Mouse (Mus musculus) CH12.LX (cell line): ENCODE results near the gene Spock3. TPM values are rescaled to one million over a fixed set of nuclear protein-coding genes. Genes with fewer than 3 reads are reported as not detected.

Experiments
- DNase-seq: peaks from one replicate; pipeline ENCODE4 v3.0.0-alpha.2; 2013; ENCODE audit errors: extremely low read depth
- H3K27ac ChIP-seq: 2 replicates; pipeline ENCODE4 v1.5.1; 2012; ENCODE audit warnings: low read depth, mild to moderate bottlenecking, control low read depth, moderate library complexity; ENCODE audit not compliant: insufficient read depth
- H3K27me3 ChIP-seq: replicated peaks from 2 replicates; pipeline ENCODE3; 2012; ENCODE audit warnings: inconsistent platforms
- H3K36me3 ChIP-seq, 2 experiments: replicated peaks in 1 of 2; 2 replicates each; pipeline versions ENCODE3 to v1.6.1; 2012; ENCODE audit warnings: inconsistent platforms in 1 of 2, low read length in 1 of 2, mild to moderate bottlenecking in 1 of 2, mixed read lengths in 1 of 2, moderate library complexity in 1 of 2; ENCODE audit not compliant: control insufficient read depth in 1 of 2, insufficient read depth in 1 of 2
- H3K4me1 ChIP-seq, 2 experiments: 2 replicates each; pipeline ENCODE4 v1.6.1; 2012; ENCODE audit warnings: inconsistent platforms in 1 of 2, moderate library complexity in 1 of 2; ENCODE audit not compliant: insufficient read depth in 2 of 2, control insufficient read depth in 1 of 2
- H3K4me2 ChIP-seq: 2 replicates; pipeline ENCODE4 v1.6.1; 2012; ENCODE audit warnings: low read depth, mild to moderate bottlenecking, control low read depth; ENCODE audit not compliant: poor library complexity, insufficient read depth, severe bottlenecking
- H3K4me3 ChIP-seq, 3 experiments: fragments of 150-350 bp in 1 of 3; sonication (generic) in 1 of 3; replicated peaks in 1 of 3; 2 replicates each; pipeline versions ENCODE3 to v1.5.1; 2011 to 2012; ENCODE audit warnings: low read depth in 2 of 3, low read length in 2 of 3, mild to moderate bottlenecking in 2 of 3, moderate library complexity in 2 of 3, control low read depth in 1 of 3, improper control_type of control experiment in 1 of 3, inconsistent platforms in 1 of 3, mixed read lengths in 1 of 3; ENCODE audit not compliant: poor library complexity in 1 of 3
- H3K79me2 ChIP-seq: replicated peaks from 2 replicates; pipeline ENCODE4 v1.6.1; 2012; ENCODE audit warnings: mild to moderate bottlenecking, moderate library complexity; ENCODE audit not compliant: control insufficient read depth, poor library complexity, insufficient read depth, severe bottlenecking; ENCODE audit errors: extremely low read depth
- H3K9ac ChIP-seq: 2 replicates; pipeline ENCODE4 v1.6.1; 2012; ENCODE audit warnings: low read depth, mild to moderate bottlenecking, control low read depth, moderate library complexity; ENCODE audit not compliant: insufficient read depth
- H3K9me3 ChIP-seq: replicated peaks from 2 replicates; pipeline ENCODE3; 2012; ENCODE audit warnings: low read length, inconsistent platforms, mixed read lengths
- BHLHE40 ChIP-seq: IDR thresholded peaks from 2 replicates; pipeline ENCODE4 v1.6.1; 2011; ENCODE audit warnings: mild to moderate bottlenecking, low read depth, low read length, improper control_type of control experiment
- CHD2 ChIP-seq: IDR thresholded peaks from 2 replicates; pipeline ENCODE4 v1.6.1; 2011; ENCODE audit warnings: low read length, improper control_type of control experiment
- CTCF ChIP-seq, 2 experiments: IDR thresholded peaks in 1 of 2; conservative IDR thresholded peaks in 1 of 2; 2 replicates each; pipeline ENCODE4 v1.5.1; 2011 to 2012; ENCODE audit warnings: low read depth in 2 of 2, low read length in 2 of 2, improper control_type of control experiment in 1 of 2, inconsistent platforms in 1 of 2, mild to moderate bottlenecking in 1 of 2, moderate library complexity in 1 of 2
- ETS1 ChIP-seq: conservative IDR thresholded peaks from 2 replicates; pipeline ENCODE4 v1.6.1; 2012; ENCODE audit warnings: low read depth, mild to moderate bottlenecking, inconsistent platforms, low read length, improper control_type of control experiment, moderate library complexity
- HCFC1 ChIP-seq: IDR thresholded peaks from 2 replicates; pipeline ENCODE4 v1.6.1; 2012; ENCODE audit warnings: low read depth, mild to moderate bottlenecking, inconsistent platforms, low read length, improper control_type of control experiment
- IRF4 ChIP-seq: IDR thresholded peaks from 2 replicates; pipeline ENCODE4 v1.6.1; 2014; ENCODE audit warnings: low read depth, mild to moderate bottlenecking, inconsistent platforms, low read length, improper control_type of control experiment
- JUN ChIP-seq: IDR thresholded peaks from 2 replicates; pipeline ENCODE4 v1.6.1; 2011; ENCODE audit warnings: low read depth, mild to moderate bottlenecking, low read length, improper control_type of control experiment, moderate library complexity; ENCODE audit not compliant: insufficient read depth
- JUND ChIP-seq: conservative IDR thresholded peaks from 2 replicates; pipeline ENCODE4 v1.6.1; 2011; ENCODE audit warnings: low read depth, low read length, improper control_type of control experiment
- MXI1 ChIP-seq: IDR thresholded peaks from 2 replicates; pipeline ENCODE4 v1.6.1; 2011; ENCODE audit warnings: mild to moderate bottlenecking, low read depth, low read length, improper control_type of control experiment
- MYC ChIP-seq: IDR thresholded peaks from 2 replicates; pipeline ENCODE4 v1.6.1; 2011; ENCODE audit warnings: low read depth, mild to moderate bottlenecking, improper control_type of control experiment, low read length
- NELFE ChIP-seq: IDR thresholded peaks from 2 replicates; pipeline ENCODE4 v1.6.1; 2011; ENCODE audit warnings: low read depth, low read length, improper control_type of control experiment
- POLR2A ChIP-seq: IDR thresholded peaks from 2 replicates; pipeline ENCODE4 v1.6.1; 2011; ENCODE audit warnings: low read depth, mild to moderate bottlenecking, improper control_type of control experiment, low read length
- SIN3A ChIP-seq: IDR thresholded peaks from 2 replicates; pipeline ENCODE4 v1.6.1; 2012; ENCODE audit warnings: low read length, improper control_type of control experiment, inconsistent platforms
- TBP ChIP-seq: conservative IDR thresholded peaks from 2 replicates; pipeline ENCODE4 v1.6.1; 2011; ENCODE audit warnings: low read depth, low read length, improper control_type of control experiment
- TCF12 ChIP-seq: IDR thresholded peaks from 2 replicates; pipeline ENCODE4 v1.6.1; 2014; ENCODE audit warnings: low read depth, mild to moderate bottlenecking, inconsistent platforms, low read length, improper control_type of control experiment
- USF1 ChIP-seq: IDR thresholded peaks from 2 replicates; pipeline ENCODE4 v1.6.1; 2014; ENCODE audit warnings: low read depth, mild to moderate bottlenecking, inconsistent platforms, low read length, improper control_type of control experiment
- ZC3H11A ChIP-seq: IDR thresholded peaks from 2 replicates; pipeline ENCODE4 v1.6.1; 2012; ENCODE audit warnings: low read depth, mild to moderate bottlenecking, inconsistent platforms, low read length, improper control_type of control experiment
- ZMIZ1 ChIP-seq: IDR thresholded peaks from 2 replicates; pipeline ENCODE4 v1.6.1; 2012; ENCODE audit warnings: low read depth, mild to moderate bottlenecking, inconsistent platforms, low read length, improper control_type of control experiment
- dilution Hi-C: fragments of 300-500 bp; cut with MboI; formaldehyde crosslinking; loops from 2 replicates; pipeline ENCODE4 v1.14.3; 2020; ENCODE audit warnings: low sequenced_read_pairs; ENCODE audit not compliant: extremely low pct_unique_long_range_greater_than_20kb, extremely low pct_ligation_motif_present
- in situ Hi-C: fragments of 300-500 bp; cut with MboI; formaldehyde crosslinking; loops from 3 replicates; pipeline ENCODE4 v1.14.3; 2019; ENCODE audit warnings: low sequenced_read_pairs, low pct_ligation_motif_present, low pct_unique_long_range_greater_than_20kb, mixed read lengths
- polyA plus RNA-seq: library from polyadenylated mRNA; unstranded; fragments of >175 nt; gene quantifications from 2 replicates; pipeline ENCODE4 v1.2.1, GENCODE M21; 2012; ENCODE audit warnings: low read depth; ENCODE audit not compliant: insufficient read length
- total RNA-seq, 2 experiments: library from RNA; depleted of rRNA; stranded (reverse); fragments of 300-350 nt in 1 of 2; fragments of >200 nt in 1 of 2; gene quantifications; 2 replicates each; pipeline ENCODE4 v1.2.3; 2012 to 2014

Gene Spock3
- total and polyA plus RNA-seq, 3 experiments: not detected

DNA sequence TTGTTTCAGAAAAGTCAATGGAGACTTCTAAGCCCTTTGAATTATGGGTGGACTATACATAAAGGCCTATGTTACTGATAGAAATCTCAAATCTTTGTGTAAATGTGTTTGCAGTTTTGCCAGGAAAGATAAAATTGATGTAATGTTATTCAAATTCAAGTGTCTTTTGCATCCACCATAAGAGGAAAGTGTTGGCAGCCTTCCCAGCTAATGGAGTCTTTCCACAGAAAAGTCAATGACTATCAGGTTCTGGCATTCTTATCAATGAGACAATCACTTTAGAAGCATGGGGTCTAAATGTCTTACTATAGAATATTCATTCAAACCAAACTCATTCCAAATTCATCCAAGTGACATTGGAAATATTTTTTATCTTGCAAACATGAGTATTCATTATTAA lies 214.5 kb downstream of the Spock3 start:
- no peaks in the 10 kb centered on the region for H3K27me3 ChIP-seq
- no peaks in the 10 kb centered on the region for H3K4me1 ChIP-seq
- H3K36me3 ChIP-seq: no peaks in the 10 kb centered on the region
- no peak overlapping the region for H3K4me3 ChIP-seq
- in situ Hi-C loops: no loop called here
- TF ChIP-seq BHLHE40: no peak
- TF ChIP-seq MYC: no peak
- no peak for TF ChIP-seq ZMIZ1
- no peak for TF ChIP-seq SIN3A
- no peak for TF ChIP-seq CTCF (conservative IDR thresholded peaks at IDR 0.05 in 1 of 2, IDR thresholded peaks at IDR 0.05 in 1 of 2; ENCODE audit: low read depth in 2 of 2, low read length in 2 of 2)
- TF ChIP-seq HCFC1: no peak
- TF ChIP-seq TBP: no peak
- no peak for TF ChIP-seq CHD2
- TF ChIP-seq USF1: no peak
- TF ChIP-seq JUND: no peak
- no peak for TF ChIP-seq POLR2A
- no peak for TF ChIP-seq IRF4
- no peak for TF ChIP-seq ETS1
- no peak for TF ChIP-seq MXI1
- TF ChIP-seq NELFE: no peak
- TF ChIP-seq, all 38 proteins: peak for 0
- no peaks in the 10 kb centered on the region for H3K79me2 ChIP-seq
- H3K9ac ChIP-seq: no peak overlapping the region
- dilution Hi-C loops: no loop called here
- H3K4me2 ChIP-seq: no peak overlapping the region
- H3K27ac ChIP-seq: no peak overlapping the region
- no peak for DNase-seq
- peaks cover 6% of the 10 kb centered on the region for H3K9me3 ChIP-seq

DNA sequence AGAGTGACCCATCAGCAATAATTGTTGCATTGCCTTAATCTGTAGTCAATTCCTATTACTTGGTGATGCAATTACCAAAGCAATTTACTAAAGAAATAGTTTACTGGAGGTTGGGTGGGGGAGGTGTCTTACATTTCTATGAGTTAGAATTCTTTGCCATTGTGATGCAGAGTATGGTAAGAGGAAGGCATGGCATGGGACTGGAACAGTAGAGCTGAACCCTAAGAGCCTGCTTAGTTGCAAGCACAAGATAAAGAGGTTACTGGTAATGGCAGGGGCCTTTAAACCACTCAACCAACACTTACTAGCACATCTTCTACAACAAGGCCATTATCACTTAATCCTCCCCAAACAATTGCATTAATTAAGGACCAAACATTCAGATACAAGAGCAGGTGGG lies 219.1 kb downstream of the Spock3 start:
- in situ Hi-C loops: no loop called here
- Histone ChIP-seq H3K4me3 (no peak overlapping the region), H3K27me3 (no peaks in the 10 kb centered on the region), H3K4me1 (no peaks in the 10 kb centered on the region), H3K27ac (no peak overlapping the region), H3K9me3 (peaks cover 7% of the 10 kb centered on the region), H3K36me3 (no peaks in the 10 kb centered on the region), H3K4me2 (no peak overlapping the region), H3K9ac (no peak overlapping the region), H3K79me2 (no peaks in the 10 kb centered on the region)
- dilution Hi-C loops: no loop called here
- no peak for DNase-seq
- TF ChIP-seq USF1: no peak
- TF ChIP-seq ETS1: no peak
- TF ChIP-seq TCF12: no peak
- no peak for TF ChIP-seq IRF4
- no peak for TF ChIP-seq SIN3A

DNA sequence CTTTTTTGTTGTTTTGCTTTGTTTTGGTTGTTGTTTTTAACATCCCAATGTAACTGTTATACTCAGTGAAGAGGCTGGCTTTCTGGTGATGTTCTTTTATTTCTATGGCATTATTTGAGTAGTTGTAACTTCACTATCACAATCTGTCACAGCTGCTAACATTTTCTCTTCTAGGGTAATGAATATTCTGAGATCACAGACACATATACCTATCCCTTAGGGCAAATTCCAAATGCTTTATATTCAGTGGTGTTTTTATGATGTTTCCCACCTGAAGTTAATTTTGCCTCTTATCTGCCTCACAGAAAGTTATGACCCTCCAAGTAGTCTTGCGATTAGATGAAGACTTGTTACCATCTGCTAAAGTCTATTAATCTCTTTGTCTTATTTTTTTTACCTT lies 230.5 kb downstream of the Spock3 start:
- Histone ChIP-seq H3K9me3 (no peaks in the 10 kb centered on the region), H3K36me3 (no peaks in the 10 kb centered on the region), H3K4me2 (no peak overlapping the region), H3K27ac (no peak overlapping the region), H3K79me2 (no peaks in the 10 kb centered on the region), H3K4me3 (no peak overlapping the region), H3K4me1 (no peaks in the 10 kb centered on the region), H3K27me3 (no peaks in the 10 kb centered on the region), H3K9ac (no peak overlapping the region)
- TF ChIP-seq ZC3H11A (no peak), HCFC1 (no peak), USF1 (no peak), POLR2A (no peak), ZMIZ1 (no peak), IRF4 (no peak), JUN (no peak)
- dilution Hi-C loops: no loop called here
- in situ Hi-C loops: no loop called here
- DNase-seq: no peak
